Mouse (Mus musculus) skeletal muscle tissue, adult 2 months (tissue): ENCODE measurements around the gene Caap1.

Experiments
- DNase-seq: peaks from one replicate; pipeline ENCODE4 v3.0.0-alpha.2; 2012; ENCODE audit warnings: low read depth, low spot score

The Caap1 gene

DNA sequence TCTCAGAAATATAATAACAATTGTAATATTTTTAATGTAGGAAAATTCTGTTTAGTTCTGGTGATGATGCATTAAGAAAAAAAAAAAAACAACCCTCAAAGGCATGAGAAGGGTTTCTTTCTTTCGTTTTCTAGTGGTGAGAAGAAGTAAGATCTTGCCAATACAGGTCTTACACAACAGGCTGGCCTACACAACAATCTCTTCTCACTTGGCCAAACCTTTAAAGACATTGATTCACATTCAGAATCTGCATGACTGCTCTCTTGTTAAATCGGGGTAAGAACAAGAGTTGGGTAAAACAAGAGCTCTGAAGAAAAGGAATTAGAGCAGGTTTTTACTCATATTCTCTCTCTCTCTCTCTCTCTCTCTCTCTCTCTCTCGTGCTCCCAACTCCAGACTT lies 41.2 kb downstream of the Caap1 start:
- peak; percentile 23 for DNase-seq

DNA sequence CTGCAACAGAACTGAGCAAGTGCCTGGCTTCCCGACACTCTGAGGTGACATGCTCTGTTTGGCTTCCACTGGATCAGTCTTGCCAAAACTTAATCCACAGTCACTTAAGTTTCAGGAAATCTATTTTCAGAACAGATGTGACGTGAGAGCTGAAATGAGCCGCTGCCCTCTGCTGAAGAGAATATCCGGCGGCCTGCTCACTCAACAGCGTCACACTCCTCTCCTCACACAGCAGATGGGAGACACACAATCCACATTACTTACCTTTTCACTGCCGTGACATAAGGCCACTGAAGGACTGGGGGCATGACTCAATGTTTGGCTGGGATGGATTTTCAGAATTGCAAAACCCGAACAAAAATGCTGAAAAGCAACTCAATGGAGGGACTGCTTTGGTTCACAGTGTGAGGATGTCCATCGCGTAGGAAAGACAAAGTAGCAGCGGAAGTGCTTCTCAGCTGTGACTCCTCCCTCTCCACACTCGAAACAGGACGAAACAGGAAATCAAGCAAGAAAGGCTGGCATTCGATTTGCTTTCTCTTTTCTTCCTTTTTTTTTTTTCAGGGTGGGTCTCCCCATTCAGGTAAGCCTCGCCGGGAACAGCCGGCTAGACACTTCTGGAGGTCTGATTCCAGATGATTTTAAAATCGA lies 79.7 kb downstream of the Caap1 start:
- DNase-seq: peak; percentile 86

DNA sequence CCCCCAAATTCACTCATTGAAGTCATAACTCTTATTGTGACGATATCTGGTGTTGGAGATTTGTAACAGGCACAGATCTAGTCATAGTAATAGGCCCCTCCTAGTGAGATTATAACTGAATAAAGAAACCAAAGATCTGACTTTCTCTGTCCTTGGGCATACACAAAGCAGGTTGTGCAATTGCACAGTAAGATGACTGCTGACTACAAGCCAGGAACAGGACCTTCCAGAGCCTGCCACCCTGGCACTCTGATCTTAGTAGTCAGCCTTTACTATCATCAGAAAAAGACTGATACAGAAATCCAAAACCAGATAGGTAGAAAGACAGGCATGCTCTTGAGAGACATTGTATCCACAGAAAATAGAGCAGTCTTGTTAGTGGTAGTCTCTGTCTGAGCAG lies 83.3 kb downstream of the Caap1 start:
- DNase-seq: peak; percentile 41

DNA sequence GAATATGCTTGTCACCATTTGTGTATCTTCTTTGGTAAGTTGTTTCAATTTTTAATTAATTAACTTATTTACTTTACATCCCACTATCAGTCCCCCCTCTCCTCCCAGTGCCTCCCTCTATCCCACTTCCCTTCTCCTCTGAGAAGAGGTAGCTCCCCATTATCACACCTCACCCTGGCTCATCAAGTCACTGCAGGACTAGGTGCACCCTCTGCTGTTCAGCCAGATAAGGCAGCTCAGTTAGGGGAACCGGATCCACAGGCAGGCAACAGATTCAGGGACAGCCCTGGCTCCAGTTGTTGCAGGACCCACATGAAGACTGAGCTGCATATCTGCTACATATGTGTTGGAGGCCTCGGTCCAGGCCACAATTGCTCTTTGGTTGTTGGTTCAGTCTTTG lies 97.2 kb downstream of the Caap1 start:
- DNase-seq: no peak

DNA sequence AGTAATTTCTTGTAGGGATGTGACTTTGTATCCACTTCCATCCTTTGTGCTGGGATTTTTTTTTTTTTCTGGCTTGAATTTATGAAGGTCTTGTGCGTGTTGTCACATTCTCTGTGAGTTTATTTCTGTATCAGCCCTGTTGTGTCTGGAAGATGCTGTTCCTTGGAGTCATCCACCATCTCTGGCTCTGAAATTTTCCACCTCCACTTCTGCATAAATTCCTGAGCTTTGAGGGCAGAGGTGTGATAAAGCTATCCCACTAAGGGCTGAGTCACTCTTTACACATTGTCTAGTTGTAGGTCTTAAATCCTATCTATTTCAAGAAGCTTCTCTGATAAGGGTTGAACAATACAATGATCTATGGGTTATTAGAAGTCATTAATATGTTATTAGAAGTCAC lies 101.7 kb downstream of the Caap1 start:
- DNase-seq: no peak
